Mouse (Mus musculus): ENCODE results near the gene Olfr116. TPM values are rescaled to one million over a fixed set of nuclear protein-coding genes. Genes with fewer than 3 reads are reported as not detected.

The Olfr116 gene
- not detected for polyA plus RNA-seq (2017; shearing (Covaris generic))

DNA sequence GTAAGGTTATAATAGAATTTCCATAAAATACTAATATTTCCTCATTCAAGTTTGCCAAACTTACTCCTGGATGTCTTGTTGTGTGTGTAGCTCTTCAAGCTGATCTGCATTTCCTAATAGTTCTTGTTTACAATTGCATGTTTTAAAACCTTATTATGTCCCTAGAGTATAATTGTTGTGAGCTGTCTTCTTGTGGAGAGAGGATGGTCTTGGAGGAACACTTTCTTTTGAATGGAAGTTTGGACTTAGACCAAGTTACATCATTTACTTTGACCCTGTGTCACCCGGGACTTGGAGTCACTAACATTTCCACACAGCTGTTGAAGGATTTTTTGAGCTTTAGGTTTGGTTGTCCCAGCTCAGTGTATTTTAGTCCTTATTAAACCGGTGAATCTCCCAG, at the start of gene Olfr116, which contains the start of gene Olfr115:
Gene Olfr116 (minus strand): TSS at position 191 of the 400 bp plus-strand sequence.
Gene Olfr115 (minus strand): TSS at position 101 of the 400 bp plus-strand sequence.
- ATAC-seq, result no peak

DNA sequence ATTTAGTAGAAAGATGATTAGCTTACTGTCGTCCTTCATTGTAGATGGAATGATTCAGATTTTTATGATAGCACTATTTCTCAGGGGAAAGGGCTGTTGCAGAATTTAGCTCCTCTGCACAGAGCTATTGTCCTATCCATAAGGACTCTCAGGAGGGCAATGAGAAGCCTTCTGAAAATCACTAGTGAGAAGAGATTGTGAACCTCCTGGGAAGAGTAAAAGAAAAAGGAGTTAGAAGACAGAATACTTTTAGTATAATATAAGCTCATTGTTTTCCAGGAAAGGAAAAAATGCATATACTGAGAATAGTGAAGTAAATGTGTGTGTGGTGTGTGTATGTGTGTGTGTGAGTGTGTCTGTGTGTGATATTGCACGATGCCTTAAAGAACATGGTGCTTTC, 39.7 kb upstream of the Olfr116 start, which contains the start of gene Olfr118:
Gene Olfr118 (plus strand): TSS at position 301 of the 400 bp plus-strand sequence.
- ATAC-seq, result no peak

- ATAC-seq, result no peak
Measured at GRCm38 (mm10) chr17:37663682-37664081, 36.7 kb upstream of the Olfr116 start, which contains the start of gene Olfr117. TSS of gene Olfr117 (minus strand) at chr17:37663782.

GRCm38 (mm10) chr17:37592643-37593042, 34.4 kb downstream of the Olfr116 start, which contains the start of gene Olfr114:
TSS of gene Olfr114 (minus strand) at chr17:37592743.
- no peak for ATAC-seq

GRCm38 (mm10) chr17:37577563-37577962, 49.4 kb downstream of the Olfr116 start, which contains the start of gene Olfr113:
TSS of gene Olfr113 (minus strand) at chr17:37577663.
- ATAC-seq, result no peak

Other genes starting within 250 kb of the Olfr116 start
- gene Olfr105-ps, start 248.2 kb downstream of the Olfr116 start, polyA plus RNA-seq (2017; shearing (Covaris generic)), result not detected
- gene Olfr106-ps, start 236.8 kb downstream of the Olfr116 start, polyA plus RNA-seq (2017; shearing (Covaris generic)), result not detected
- under 1 TPM in 1 of 3 experiments, not detected in 2; 0.17 TPM for gene Olfr107, start 228.0 kb downstream of the Olfr116 start, polyA plus RNA-seq (2017; shearing (Covaris generic))
- not detected for gene Olfr108, start 181.7 kb downstream of the Olfr116 start, polyA plus RNA-seq (2017; shearing (Covaris generic))
- not detected for gene Olfr109, start 168.3 kb downstream of the Olfr116 start, polyA plus RNA-seq (2017; shearing (Covaris generic))
- gene H2-M2, start 143.6 kb downstream of the Olfr116 start, polyA plus RNA-seq (2017; shearing (Covaris generic)), result under 1 TPM in 2 of 3 experiments, not detected in 1; 0.38 to 0.47 TPM
- not detected for gene Olfr110, start 134.7 kb downstream of the Olfr116 start, polyA plus RNA-seq (2017; shearing (Covaris generic))
- not detected for gene Olfr111, start 119.2 kb downstream of the Olfr116 start, polyA plus RNA-seq (2017; shearing (Covaris generic))
- gene Olfr112, start 57.7 kb downstream of the Olfr116 start, polyA plus RNA-seq (2017; shearing (Covaris generic)), result not detected
- gene Olfr113, start 49.5 kb downstream of the Olfr116 start, polyA plus RNA-seq (2017; shearing (Covaris generic)), result not detected
- not detected for gene Olfr114, start 34.5 kb downstream of the Olfr116 start, polyA plus RNA-seq (2017; shearing (Covaris generic))
- not detected for gene Olfr115, start 90 bp downstream of the Olfr116 start, polyA plus RNA-seq (2017; shearing (Covaris generic))
- not detected for gene Olfr117, start 36.6 kb upstream of the Olfr116 start, polyA plus RNA-seq (2017; shearing (Covaris generic))
- gene Olfr118, start 39.8 kb upstream of the Olfr116 start, polyA plus RNA-seq (2017; shearing (Covaris generic)), result under 1 TPM in 1 of 3 experiments, not detected in 2; 0.60 TPM
- gene Olfr119, start 69.4 kb upstream of the Olfr116 start, polyA plus RNA-seq (2017; shearing (Covaris generic)), result not detected
- gene Olfr120, start 94.6 kb upstream of the Olfr116 start, polyA plus RNA-seq (2017; shearing (Covaris generic)), result not detected
- not detected for gene Olfr121, start 121.7 kb upstream of the Olfr116 start, polyA plus RNA-seq (2017; shearing (Covaris generic))
- not detected for gene Olfr122, start 141.4 kb upstream of the Olfr116 start, polyA plus RNA-seq (2017; shearing (Covaris generic))
- gene Olfr123, start 166.3 kb upstream of the Olfr116 start, polyA plus RNA-seq (2017; shearing (Covaris generic)), result not detected
- not detected for gene Olfr124, start 172.7 kb upstream of the Olfr116 start, polyA plus RNA-seq (2017; shearing (Covaris generic))
- gene Olfr125, start 205.8 kb upstream of the Olfr116 start, polyA plus RNA-seq (2017; shearing (Covaris generic)), result not detected
- not detected for gene Olfr126, start 220.3 kb upstream of the Olfr116 start, polyA plus RNA-seq (2017; shearing (Covaris generic))

All from inflammation-experienced regulatory T-cells, adult 6 months (primary cell).